Mouse (Mus musculus): ENCODE data around the gene Psap. TPM values are rescaled to one million over a fixed set of nuclear protein-coding genes. Genes with fewer than 3 reads are reported as not detected.
A peak's percentile ranks its signal among the peaks of the same experiment; 100 is the strongest.

The Psap gene
- polyA plus RNA-seq, 1 experiment = 665 TPM

DNA sequence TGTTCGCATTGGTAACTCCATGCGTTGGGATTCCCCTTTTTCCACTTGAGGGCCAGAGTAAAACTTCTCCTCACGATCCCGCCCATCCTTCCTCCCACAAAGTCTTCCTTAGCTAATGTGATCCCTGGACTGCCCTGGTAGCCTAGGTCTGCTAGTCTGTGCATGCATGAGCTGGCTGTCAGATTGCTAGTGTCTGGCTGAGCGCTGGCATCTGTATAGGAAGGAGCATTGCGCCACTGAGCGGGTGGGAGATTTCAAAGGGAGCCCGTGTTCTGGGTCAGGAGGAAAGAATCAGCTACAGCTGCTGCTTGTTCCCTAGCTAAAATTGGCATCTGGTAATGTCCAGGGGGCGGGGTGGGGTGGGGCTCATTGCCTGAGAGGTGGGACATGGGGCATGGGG, 18.6 kb downstream of the Psap start:
- no peak overlapping the region for H3K4me3 ChIP-seq (ENCODE audit: insufficient read depth, low read length)
- TF ChIP-seq POLR2A (IDR thresholded peaks at IDR 0.05; ENCODE audit: low read depth, low read length) = no peak
- TF ChIP-seq CTCF (IDR thresholded peaks at IDR 0.05; ENCODE audit: borderline replicate concordance, insufficient read depth, low read length) = no peak
- H3K27ac ChIP-seq (ENCODE audit: insufficient read depth, low read length) = no peak overlapping the region
- no peaks in the 10 kb centered on the region for H3K4me1 ChIP-seq (ENCODE audit: control insufficient read depth, insufficient read depth, low read length)

DNA sequence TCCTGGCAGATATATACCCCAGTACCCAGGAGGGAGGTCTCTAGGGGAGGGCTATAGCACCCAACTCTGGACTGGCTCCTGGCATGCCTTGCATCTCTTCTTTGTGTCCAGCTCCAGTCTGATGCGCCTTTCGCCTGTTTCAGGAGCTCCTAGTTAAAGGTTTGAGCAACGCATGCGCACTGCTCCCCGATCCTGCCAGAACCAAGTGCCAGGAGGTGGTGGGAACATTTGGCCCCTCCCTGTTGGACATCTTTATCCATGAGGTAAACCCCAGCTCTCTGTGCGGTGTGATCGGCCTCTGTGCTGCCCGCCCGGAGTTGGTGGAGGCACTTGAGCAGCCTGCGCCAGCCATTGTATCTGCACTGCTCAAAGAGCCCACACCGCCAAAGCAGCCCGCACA, 22.2 kb downstream of the Psap start:
- TF ChIP-seq POLR2A (IDR thresholded peaks at IDR 0.05; ENCODE audit: low read depth, low read length) = no peak
- TF ChIP-seq CTCF (IDR thresholded peaks at IDR 0.05; ENCODE audit: borderline replicate concordance, insufficient read depth, low read length) = no peak
- Histone ChIP-seq H3K27ac (ENCODE audit: insufficient read depth, low read length) (no peak overlapping the region), H3K4me1 (ENCODE audit: control insufficient read depth, insufficient read depth, low read length) (no peaks in the 10 kb centered on the region), H3K4me3 (ENCODE audit: insufficient read depth, low read length) (no peak overlapping the region)

DNA sequence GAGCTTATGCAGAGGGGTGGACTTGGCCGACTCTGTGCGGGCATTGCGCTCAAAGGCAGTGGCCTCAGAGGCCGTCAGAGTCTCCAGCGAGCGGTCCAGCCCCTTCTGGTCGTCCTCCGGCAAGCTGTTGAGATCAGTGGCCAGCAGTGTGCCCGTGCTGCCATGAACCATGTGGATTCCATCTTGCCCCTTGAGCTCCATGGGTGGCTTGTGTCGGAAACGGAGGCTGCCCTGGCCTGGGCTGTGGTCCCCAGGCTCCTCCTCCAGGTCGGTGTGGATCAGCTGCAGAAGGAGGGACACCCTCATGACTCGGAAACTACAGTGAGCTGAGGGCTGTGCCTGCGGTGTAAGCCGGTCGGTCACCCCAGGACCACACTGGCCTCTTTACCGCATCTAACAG, 26.0 kb downstream of the Psap start:
- no peak for TF ChIP-seq POLR2A (IDR thresholded peaks at IDR 0.05; ENCODE audit: low read depth, low read length)
- no peak overlapping the region for H3K27ac ChIP-seq (ENCODE audit: insufficient read depth, low read length)
- no peaks in the 10 kb centered on the region for H3K4me1 ChIP-seq (ENCODE audit: control insufficient read depth, insufficient read depth, low read length)
- H3K4me3 ChIP-seq (ENCODE audit: insufficient read depth, low read length) = no peak overlapping the region

DNA sequence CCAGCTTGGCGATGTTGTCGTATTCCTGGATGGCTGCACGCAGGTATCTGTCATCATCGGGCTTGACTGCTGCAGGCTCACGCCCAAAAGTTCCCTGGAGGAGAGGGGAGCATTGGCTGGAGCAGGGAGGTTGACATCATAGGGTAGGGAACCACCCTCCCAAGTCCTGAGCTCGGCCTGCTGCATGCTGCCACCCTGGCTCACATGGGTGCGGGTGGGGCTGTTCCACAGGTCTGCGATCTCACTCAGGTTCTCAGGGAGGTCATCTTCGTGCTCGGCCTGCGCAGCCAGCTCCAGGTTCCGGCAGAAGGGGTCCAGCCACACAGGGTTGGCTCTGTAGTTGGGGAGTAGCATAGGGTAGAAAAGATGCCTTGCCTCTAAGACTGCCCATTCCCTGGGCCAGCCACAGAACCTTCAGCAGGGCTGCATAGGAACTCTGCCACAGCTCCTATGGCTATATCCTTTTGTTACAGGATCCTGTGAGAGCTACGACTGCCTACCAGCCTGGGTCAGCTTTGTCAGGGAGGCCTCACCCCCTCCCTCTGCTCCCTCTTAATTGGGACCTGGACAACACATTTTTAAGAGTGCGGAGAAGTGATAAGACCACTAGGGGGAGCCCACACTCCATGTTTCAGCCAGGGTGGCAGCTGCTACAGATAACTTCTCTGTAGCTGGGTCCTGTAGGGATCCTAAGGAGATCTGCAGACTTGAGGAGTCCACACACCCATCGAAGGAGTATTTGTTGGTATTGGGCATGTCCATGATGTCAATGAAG, 27.6 kb downstream of the Psap start:
- Histone ChIP-seq H3K4me1 (ENCODE audit: control insufficient read depth, insufficient read depth, low read length) (no peaks in the 10 kb centered on the region), H3K4me3 (ENCODE audit: insufficient read depth, low read length) (no peak overlapping the region), H3K27ac (ENCODE audit: insufficient read depth, low read length) (no peak overlapping the region)
- TF ChIP-seq CTCF (IDR thresholded peaks at IDR 0.05; ENCODE audit: borderline replicate concordance, insufficient read depth, low read length) = peak; percentile 43; the same call in 1 of the 2 replicates
- no peak for TF ChIP-seq POLR2A (IDR thresholded peaks at IDR 0.05; ENCODE audit: low read depth, low read length)

DNA sequence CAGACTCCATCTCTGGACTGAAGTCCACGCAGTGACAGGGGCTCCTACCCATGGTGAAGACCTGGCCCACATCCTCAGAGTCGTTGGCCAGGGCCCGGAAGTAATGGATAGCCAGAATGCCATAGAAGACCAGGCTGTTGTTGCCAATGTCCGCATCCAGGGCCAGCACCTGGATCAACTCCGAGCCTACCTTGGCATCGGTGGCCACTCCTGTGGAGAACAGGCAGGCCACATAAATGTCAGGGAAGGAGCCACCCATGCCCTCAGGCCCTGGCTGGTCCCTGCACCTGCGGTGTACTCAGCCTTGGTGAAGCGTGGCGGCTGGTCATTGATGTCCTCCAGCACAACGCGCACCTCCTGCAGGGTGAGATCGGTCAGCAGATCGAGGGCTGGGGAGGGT, 33.2 kb downstream of the Psap start:
- Histone ChIP-seq H3K4me1 (ENCODE audit: control insufficient read depth, insufficient read depth, low read length) (no peaks in the 10 kb centered on the region), H3K27ac (ENCODE audit: insufficient read depth, low read length) (no peak overlapping the region), H3K4me3 (ENCODE audit: insufficient read depth, low read length) (no peak overlapping the region)
- no peak for TF ChIP-seq CTCF (IDR thresholded peaks at IDR 0.05; ENCODE audit: borderline replicate concordance, insufficient read depth, low read length)
- no peak for TF ChIP-seq POLR2A (IDR thresholded peaks at IDR 0.05; ENCODE audit: low read depth, low read length)

DNA sequence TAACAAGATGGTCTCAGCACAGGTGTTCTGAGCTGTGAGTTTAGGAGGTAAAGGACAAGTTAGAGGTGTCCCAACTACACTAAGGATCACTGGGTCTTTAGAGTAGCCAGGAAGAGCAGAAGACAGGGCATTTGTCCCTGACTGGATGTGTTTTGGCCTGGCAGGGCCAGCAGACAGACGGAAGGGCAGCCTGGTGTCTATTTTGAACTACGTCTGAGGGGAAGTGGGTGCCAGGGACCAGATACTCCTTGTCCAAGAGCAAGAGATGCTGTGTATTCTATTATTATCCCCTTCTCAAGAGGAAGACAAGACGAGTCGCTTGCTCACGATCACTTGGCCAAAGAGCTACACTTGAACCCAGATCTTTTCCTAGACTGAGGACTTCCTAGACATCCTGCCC, 36.2 kb downstream of the Psap start:
- H3K4me3 ChIP-seq (ENCODE audit: insufficient read depth, low read length) = no peak overlapping the region
- TF ChIP-seq POLR2A (IDR thresholded peaks at IDR 0.05; ENCODE audit: low read depth, low read length) (no peak), CTCF (IDR thresholded peaks at IDR 0.05; ENCODE audit: borderline replicate concordance, insufficient read depth, low read length) (no peak)
- no peak overlapping the region for H3K27ac ChIP-seq (ENCODE audit: insufficient read depth, low read length)
- H3K4me1 ChIP-seq (ENCODE audit: control insufficient read depth, insufficient read depth, low read length) = no peaks in the 10 kb centered on the region

DNA sequence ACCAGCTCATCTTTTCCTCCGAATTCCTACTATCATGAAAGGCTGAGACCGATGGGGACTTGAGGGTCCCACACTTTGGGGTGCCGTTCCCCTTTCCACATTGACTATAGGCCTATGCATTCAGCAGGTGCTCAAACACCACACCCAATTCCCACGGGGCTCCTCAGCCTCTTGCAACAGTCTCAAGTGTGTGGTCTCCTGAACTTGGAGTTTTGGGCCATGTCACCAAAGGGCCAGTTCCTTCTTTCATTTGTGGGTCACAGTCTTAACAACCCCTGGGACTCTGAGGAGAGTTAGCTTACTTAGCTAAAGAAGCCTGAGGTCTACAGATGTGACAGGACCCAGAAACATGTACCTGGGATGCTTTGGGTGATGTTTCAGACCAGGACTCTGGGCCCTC, 38.7 kb downstream of the Psap start:
- H3K4me3 ChIP-seq (ENCODE audit: insufficient read depth, low read length) = no peak overlapping the region
- H3K27ac ChIP-seq (ENCODE audit: insufficient read depth, low read length) = no peak overlapping the region
- H3K4me1 ChIP-seq (ENCODE audit: control insufficient read depth, insufficient read depth, low read length) = no peaks in the 10 kb centered on the region
- no peak for TF ChIP-seq POLR2A (IDR thresholded peaks at IDR 0.05; ENCODE audit: low read depth, low read length)
- TF ChIP-seq CTCF (IDR thresholded peaks at IDR 0.05; ENCODE audit: borderline replicate concordance, insufficient read depth, low read length) = no peak

DNA sequence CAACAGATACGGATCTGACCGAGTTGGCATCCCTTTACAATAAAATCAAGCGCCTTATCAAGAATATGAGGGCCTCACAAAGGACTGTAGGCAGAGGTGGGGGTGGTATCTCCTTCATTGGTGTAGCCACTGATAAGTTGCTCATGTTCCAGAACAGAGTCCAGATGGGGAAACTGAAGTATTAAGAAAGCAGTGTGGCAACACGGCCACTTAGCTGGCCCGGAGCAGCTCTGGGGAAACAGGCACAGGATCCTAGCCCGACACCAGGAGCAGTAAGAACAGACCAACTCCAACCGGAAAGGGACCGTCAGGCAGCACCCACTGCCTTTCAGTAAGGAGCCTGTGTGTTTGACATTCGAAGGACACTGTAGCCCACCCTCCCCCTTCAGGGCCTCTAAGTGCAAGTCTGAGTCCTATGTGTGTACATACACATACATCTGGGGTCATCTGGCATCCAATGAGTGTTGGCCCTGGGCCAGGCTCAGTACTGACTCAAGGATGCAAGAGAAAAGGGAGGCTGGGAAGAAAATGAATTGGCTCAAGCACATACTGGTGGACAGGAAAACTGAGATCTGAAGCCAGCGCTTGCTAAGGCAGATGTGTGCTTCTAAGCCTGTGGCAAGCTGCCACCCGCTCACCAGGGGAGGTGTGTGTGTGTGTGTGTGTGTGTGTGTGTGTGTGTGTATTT, 51.7 kb downstream of the Psap start:
- Histone ChIP-seq H3K27ac (ENCODE audit: insufficient read depth, low read length) (no peak overlapping the region), H3K4me1 (ENCODE audit: control insufficient read depth, insufficient read depth, low read length) (no peaks in the 10 kb centered on the region), H3K4me3 (ENCODE audit: insufficient read depth, low read length) (no peak overlapping the region)
- no peak for TF ChIP-seq CTCF (IDR thresholded peaks at IDR 0.05; ENCODE audit: borderline replicate concordance, insufficient read depth, low read length)
- no peak for TF ChIP-seq POLR2A (IDR thresholded peaks at IDR 0.05; ENCODE audit: low read depth, low read length)

DNA sequence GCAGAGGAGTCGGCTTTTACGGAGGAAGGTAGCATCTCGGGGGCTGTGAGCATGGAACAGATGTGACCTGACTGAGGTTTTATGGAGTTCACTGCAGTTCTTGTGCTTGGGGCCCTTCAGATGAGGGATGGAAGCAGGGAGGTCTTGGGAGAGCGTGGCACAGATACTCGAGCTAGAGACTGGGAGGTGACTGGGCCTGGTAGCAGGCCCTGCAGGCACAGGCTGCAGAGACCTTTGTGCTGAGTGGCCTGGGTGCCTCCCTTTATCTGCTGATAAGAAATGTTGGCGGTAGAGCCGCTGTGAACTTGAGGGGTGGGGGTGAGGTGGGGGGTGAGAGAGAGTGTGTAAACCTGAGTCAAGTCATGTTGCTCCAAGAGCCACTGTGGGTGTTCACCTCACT, 57.2 kb downstream of the Psap start:
- TF ChIP-seq CTCF (IDR thresholded peaks at IDR 0.05; ENCODE audit: borderline replicate concordance, insufficient read depth, low read length) (no peak), POLR2A (IDR thresholded peaks at IDR 0.05; ENCODE audit: low read depth, low read length) (no peak)
- Histone ChIP-seq H3K27ac (ENCODE audit: insufficient read depth, low read length) (no peak overlapping the region), H3K4me1 (ENCODE audit: control insufficient read depth, insufficient read depth, low read length) (no peaks in the 10 kb centered on the region), H3K4me3 (ENCODE audit: insufficient read depth, low read length) (no peak overlapping the region)

DNA sequence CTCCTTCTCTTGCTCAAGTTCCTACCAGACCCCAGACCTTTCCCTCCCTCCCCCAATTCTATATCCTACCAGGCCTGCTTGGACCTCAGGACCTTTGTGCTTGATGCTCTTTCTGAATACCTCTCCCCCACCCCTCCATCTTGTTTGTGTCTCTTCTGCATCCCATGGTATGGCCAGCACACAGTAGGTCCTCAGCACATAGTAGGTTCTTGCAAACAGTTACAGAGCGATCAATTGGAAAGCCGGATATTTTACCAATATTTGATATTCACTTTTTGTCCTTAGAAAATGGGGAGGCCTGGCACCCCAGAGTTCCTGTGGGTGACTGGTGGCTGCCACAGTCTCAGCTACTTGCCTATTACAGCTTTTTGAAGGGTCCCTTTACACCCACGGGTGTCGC, 57.6 kb downstream of the Psap start:
- H3K27ac ChIP-seq (ENCODE audit: insufficient read depth, low read length) = no peak overlapping the region
- TF ChIP-seq CTCF (IDR thresholded peaks at IDR 0.05; ENCODE audit: borderline replicate concordance, insufficient read depth, low read length) (no peak), POLR2A (IDR thresholded peaks at IDR 0.05; ENCODE audit: low read depth, low read length) (no peak)
- no peaks in the 10 kb centered on the region for H3K4me1 ChIP-seq (ENCODE audit: control insufficient read depth, insufficient read depth, low read length)
- H3K4me3 ChIP-seq (ENCODE audit: insufficient read depth, low read length) = no peak overlapping the region

Data from embryonic fibroblast, embryonic 13.5 days (primary cell).